Mouse (Mus musculus): ENCODE measurements at regions not wholly inside any gene's neighbourhood (a gene's known extent, or its start where the extent isn't known, plus 50 kb on each side); places are given as distances from the start of the nearest gene placed in this dataset.

DNA sequence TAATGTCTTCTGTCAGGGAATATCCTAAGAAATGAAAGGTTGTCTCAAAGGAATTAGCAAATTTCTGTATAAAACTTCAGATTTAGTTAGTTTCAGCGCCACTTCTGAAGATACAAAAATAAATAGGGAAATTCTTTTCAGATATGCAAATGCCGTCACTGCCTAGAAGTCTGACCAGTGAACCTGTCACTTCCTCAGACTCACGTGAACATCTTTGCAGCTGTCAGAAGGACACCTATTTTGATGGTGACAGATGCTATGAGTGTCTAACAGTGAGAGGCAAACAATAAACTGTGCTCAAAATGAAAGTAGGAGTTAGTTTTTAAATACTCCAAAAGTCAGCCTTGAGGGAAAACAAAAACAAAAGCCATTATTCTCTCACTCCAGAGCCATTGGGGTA is 57.5 kb upstream of the Igf1r start:
- DNase-seq (ENCODE audit: low read depth, low spot score): no peak

DNA sequence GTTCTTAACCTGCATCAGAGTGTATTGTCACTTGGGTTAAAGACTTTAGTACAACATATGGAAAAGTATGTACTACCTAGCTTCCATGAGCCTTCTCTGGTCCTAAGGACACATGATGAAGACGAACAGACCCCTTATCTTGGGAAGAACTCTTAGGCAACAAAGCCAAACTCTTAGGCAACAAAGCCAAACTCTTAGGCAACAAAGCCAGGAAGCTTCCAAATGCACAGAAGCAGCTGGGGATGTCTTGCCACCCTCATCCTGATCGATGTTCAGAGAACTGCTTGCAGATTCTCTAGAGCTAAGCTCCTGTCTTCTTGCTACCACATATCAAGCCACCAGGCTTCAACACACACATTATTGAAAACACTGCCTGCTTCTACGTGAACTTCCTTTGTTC is 59.7 kb upstream of the Igf1r start:
- DNase-seq (ENCODE audit: low read depth, low spot score): no peak

DNA sequence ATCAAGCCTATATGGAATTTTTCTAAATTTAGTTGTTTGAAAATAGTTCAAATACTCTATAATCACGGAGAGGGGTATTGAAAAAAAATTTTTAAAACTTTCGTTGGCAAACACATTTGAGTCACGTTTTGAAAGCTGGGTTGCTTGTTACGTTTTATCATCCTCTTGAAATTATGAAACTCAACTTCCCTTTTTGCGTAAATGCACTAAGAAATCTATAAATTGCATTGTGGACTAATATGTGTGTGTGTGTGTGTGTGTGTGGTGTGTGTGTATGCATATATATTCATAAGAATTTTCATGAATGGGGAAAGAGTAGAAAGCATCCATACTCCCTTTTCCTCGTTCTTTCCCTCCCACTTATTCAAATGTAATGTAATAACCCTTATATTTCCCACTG is 69.6 kb upstream of the Igf1r start:
- no peak for DNase-seq (ENCODE audit: low read depth, low spot score)

DNA sequence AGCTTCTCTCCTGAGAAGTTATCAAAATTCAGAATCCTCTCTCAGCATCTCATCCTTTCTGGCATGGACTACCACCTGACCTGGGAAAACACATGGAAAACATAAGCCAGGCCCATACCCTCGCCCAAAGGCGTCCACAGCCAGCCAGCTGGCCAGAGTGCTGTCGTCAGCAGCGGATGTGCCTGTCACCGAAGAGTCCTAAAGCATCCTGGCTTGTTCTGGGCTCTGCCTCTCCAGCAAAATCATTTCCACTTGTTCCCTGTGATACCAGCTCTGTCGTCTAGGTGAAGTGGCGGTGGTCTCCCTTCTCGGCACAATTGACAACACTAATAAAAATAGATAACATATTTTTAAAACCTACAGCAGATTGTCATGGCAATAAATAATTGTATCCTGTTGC is 70.0 kb upstream of the Igf1r start:
- DNase-seq (ENCODE audit: low read depth, low spot score): no peak

DNA sequence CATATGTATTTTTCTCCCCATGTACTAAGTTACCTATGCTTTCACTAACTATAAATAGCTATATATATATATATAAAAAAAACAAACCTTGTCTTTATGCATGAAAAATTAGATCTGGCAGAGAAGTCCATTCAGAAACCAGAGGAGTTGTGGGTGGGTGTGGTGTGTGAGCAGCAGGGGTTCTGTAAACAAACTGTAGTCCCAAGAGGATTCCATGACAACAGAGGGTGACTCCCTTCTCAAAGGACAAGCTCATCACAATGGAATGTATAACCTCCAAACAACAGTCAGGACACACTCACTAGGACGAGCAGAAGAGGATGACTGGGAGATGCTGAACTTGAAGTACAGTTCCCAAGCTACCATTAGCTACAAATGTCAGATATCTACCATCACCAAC is 74.4 kb upstream of the Igf1r start:
- peak; percentile 69 for DNase-seq (ENCODE audit: low read depth, low spot score)

DNA sequence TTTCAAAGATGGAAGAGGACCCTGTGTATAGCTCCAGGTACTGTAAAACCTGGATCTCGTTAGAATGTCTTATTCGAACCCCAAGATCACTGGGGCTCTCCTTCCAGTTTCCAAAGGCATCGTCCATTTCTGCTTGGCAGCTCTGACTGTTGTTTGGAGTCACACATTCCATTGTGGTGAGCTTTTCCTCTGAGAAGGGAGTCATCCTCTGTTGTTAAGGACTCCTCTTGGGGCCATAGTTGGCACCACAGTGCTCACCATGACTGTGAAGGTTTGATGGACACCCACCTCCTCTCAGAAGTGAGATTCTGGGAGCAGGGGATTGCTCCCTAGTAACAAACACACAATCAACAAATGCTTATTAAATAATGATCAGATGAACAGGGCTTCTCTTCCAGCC is 75.0 kb upstream of the Igf1r start:
- no peak for DNase-seq (ENCODE audit: low read depth, low spot score)

DNA sequence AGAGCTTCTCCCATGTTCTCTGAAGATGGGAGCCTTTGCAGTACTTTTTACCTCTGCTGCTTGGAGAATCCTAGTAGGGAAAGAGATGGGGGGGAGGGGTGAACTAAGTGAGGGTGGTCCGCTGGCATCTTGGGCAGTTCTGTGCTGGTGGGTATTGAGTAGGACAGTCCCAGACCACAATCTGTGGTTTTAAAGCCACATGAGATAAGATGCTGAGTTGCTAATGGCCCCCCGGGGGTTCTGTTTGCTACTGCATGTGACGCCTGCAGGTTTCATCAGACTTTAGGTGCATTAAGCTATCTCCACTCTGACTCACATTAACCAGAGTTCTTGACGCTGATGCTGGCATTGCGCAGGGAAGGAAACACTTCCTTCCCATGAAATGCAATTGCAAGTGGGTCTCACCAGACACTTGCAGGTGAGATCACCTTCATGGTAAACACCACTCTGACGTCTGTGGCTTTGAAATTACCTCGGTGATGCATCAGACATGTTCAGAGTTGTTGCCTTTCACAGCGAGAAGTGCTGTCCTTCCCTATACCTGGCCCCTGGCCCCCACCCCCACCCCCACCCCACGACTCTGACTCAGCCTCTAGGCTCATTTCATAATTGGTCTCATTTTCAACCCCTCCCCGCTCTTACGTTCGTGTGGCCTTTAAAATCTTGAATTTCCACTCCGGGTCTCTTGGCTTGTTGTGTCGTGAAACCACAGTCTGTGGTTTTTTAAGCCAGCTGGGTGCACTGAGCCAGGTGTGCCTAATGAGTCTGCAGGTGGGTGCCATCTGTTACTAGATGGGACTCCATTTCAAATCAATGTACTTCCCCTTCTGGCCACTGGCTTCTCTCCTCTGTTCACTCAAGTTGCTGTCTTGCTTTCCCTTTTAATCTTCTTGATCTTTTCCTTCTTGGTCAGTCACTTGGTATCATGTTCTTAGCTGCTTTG is 94.8 kb upstream of the Synm start:
- DNase-seq (ENCODE audit: low read depth, low spot score): no peak

DNA sequence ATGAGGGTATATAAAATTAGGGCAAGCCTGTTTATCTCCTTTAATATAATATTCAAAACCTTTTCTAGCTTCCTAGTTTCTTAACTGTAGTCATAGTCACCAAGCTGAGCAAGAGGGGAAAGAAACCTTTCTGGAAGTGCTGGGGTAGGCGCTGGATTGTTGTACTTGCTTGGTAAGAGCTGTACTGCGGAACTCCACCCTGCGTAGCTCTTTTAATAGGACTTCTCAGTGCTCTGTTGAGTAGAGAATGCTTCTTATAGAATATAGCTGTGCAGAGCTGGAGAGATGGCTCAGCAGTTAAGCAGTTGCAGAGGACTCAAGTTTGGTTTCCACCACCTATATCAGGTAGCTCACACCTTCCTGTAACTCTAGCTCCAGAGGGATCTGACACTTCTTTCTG is 93.3 kb upstream of the Synm start:
- DNase-seq (ENCODE audit: low read depth, low spot score): no peak

DNA sequence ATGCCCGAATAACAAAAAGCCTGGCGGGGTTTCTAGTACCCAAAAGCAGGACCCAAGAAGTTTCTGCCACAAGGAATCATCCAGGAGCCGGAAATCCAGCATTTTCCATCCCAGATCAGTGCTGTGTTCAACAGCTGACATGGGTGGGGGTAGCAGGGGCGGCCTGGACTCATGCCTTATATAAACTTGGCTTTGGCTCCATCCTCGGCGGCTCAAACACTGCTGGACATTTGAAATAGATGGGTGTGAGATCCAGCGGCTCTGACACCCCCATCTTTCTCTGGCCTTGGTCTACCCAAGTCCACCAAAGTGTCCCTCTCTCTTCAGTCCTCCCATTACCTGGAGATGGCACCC is 89.9 kb upstream of the Synm start:
- DNase-seq (ENCODE audit: low read depth, low spot score): no peak

DNA sequence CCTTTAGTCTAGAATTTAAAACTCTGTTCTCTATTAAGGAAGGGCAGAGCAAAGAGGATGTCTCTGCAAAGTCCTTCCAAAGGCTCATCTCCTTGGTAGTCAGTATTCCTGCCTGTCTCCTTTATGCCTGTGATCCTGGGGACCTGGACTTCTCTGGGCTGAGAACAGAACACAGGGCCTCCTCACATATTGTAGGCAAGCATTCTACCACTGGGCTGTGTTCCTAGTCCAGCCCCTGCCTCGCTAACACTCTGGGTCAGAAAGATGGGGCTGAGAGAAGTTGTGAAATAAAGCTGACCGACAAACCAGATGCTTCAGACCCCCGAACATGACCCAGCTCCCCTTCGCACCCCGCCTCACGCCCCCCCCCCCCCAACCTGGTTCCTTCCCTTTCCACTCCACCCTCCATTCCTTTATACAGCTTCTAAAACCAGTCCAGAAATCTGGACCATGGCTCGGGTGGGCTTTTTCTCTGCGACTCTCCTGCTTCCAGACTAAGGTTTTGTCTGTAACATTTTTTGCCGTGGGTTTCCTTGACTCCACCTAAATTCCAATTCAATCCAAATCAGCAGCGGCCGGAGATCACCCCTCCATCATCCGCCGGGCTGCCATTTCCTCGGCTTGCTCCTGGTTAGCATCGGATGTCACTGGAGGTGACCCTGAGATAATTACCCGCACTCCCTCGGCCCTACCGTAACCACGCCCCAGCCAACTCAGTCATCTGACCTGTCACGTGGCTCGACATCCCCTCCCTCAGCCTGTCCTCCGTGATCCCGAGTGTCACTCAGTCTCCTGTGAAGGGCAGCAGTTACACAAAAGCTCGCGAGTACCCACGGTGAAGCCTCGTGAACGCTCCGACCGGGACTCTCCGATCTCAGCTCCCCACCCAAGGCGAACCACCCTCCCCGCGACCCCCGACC is 89.3 kb upstream of the Synm start:
- DNase-seq (ENCODE audit: low read depth, low spot score): peak; percentile 91

DNA sequence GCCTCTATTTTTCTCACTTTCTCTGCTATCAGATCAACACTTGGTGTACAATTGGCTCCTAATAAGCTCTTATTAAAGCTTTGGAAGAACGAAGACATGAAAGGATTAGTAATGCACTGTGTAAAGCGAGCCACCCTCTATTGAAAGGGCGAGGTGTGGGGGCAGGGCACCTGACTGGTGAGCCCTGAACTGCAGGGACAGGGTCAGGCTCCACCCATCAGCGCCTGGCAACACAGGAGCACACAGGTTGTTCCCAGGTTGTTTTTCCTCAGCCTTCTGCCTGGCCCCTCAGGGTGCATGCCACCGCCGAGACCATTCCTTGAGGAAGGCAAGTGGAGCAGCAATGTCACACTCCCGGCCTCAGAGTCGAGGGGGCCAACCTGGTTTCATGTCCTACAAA is 87.3 kb upstream of the Synm start:
- peak; percentile 45 for DNase-seq (ENCODE audit: low read depth, low spot score)

DNA sequence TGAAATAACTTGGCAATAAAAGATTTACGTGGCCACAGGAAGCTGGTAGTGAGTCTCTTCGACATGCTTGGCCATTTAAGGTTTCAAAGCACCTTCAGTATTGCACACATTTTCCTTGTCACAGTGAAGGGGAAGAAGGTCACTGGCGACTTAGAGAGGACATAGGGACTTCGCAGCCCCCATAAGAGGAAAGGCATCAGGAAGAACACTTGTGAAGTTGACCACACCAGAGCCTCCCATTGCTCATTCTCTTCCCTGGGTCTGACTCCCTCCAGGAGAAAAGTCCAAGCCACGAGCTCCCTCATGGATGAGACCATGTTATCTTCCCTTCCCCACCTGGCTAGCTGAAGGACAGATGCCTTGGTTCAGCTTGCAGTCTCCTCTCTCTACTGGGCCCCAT is 77.4 kb upstream of the Synm start:
- DNase-seq (ENCODE audit: low read depth, low spot score): no peak

DNA sequence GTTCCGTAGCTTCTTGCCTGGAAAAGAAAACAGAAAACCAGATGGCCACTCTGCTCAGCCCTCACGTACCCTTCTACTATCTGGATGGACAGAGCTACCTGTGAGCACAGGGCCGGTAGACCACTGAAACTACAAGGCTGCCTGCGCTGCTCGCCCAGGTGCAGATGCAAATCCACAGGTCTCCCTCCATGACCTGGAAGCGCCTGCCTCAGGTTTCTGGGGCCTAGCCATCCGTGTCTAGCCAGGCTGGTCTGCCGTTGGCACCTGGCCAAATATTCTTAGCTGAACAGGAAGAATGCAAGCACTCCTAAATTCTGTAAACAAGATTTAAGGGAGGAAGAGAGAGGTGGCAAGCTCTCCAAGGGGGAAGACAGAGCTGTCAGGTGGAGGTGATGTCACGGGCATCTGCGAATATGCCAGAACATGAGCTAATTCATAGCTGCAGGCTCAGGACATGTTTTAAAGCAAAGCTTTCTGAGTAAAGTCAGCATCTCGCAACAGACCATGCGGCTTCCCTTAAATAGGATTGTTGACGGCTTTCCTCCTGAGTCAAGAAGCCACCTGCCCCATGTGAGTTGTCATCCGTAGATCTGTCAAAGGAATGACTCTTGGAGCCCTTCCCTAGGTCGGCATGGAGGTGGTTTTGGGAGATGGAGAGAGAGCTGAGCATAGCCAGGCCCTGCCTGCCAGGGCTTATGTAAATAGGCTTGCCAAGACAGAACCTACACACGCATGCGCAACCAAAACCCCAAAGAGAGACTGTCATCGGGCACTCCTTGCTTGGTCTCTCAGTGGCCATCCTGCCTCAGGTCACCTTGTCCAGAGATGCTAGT is 76.8 kb upstream of the Synm start:
- DNase-seq (ENCODE audit: low read depth, low spot score): no peak

DNA sequence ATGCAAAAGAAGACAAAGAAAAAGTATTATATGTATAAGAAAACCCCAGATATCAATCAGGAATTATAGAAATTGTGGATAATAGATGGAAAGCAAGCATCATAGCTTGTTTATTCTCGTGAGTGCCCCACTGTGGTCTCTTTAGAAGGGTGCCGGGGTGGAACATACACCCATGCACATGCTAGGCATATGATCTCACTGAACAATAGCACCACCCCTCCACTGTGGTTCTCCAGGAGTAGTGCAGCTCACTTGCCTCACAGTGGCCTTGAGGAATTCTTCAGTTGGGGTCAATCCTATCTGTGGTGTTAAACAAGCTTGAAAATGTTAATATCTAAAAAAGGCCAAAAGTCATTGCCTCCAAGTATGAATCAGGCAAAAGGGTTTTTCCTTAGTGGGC is 72.2 kb upstream of the Synm start:
- peak; percentile 38 for DNase-seq (ENCODE audit: low read depth, low spot score)

DNA sequence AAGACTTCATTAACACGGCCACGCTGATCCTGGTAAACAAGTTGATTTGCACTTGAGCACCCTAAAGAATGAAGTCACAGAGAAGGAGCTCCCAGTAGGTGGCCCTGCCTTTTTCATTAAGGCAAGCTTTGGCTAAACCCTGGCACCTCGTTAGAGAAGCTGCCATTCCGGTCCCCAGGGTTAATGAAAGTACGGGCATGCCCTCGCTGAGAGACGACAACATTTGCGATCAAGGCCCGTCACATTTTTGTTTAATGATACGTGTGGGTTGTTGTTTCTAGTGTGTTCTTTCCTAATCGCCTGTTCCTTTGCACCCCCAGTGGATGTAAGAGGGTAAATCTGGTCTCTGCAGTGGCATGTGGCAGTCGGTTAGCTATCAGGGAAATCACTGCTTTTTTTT is 67.8 kb upstream of the Synm start:
- no peak for DNase-seq (ENCODE audit: low read depth, low spot score)

DNA sequence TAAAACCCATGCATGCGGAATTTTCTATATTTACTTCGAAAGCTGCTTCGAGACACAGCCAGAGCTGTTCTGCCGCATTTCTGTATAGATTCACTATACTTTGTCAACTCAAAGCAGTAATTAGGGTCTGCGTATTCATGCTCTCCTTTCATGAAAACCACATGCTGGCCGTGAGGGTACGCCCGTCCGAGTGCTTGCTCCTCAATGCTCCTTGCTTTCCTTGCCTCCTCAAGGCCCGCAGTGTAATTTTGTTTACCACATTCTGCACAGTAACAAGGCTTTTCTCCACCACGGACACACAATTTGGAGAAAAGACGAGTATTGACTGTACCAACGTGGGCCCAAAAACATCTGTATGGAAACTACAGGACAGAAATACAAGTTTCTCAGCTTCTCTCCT is 67.4 kb upstream of the Synm start:
- no peak for DNase-seq (ENCODE audit: low read depth, low spot score)

DNA sequence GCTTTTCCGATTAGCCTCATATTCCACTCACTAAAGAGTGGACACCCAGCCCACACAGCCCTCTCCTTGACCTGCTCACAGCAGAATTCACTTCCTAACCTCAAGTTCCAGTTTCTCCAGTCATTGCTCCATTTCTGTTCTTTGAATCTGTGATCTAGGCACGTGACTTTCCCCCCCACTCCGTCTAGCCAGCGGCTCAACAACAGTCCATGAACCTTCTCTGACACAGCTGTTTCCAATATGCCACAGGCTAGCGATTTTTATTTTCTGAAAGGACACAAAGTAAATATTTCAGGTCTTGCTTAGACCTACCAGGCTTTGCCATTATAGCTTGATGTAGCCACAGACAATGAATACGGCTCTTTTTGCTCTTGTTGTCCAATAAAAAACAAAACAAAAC is 66.8 kb upstream of the Synm start:
- DNase-seq (ENCODE audit: low read depth, low spot score): no peak

DNA sequence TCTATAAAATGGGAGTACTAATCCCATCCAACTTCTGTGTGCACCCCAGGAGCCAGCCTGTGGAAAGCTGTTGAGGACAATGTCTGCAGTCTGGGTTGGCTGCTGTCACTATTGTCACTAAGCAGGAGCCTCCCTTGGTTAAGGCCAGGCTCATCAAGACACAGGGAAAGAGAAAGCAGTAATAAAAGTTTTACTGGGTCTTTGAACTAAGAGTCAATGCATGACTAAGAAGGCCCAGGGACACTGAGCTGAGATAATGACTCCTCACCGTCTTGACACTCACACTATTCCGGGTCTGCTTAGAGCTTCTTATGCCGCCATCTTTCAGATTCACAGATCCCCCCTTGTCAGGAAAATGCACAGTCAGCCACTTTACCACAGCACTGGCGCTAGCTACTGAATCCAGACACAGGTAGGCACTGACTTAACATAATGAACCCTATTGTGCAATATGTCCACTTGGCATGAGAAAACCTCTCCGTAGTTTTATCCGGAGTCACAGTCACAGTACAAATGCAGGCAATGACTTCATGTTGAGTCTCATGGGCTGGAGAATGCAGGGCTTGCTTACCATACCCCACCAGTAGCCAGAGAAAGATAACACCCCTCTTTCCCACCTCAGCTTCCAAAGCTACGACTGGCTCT is 66.2 kb upstream of the Synm start:
- no peak for DNase-seq (ENCODE audit: low read depth, low spot score)

DNA sequence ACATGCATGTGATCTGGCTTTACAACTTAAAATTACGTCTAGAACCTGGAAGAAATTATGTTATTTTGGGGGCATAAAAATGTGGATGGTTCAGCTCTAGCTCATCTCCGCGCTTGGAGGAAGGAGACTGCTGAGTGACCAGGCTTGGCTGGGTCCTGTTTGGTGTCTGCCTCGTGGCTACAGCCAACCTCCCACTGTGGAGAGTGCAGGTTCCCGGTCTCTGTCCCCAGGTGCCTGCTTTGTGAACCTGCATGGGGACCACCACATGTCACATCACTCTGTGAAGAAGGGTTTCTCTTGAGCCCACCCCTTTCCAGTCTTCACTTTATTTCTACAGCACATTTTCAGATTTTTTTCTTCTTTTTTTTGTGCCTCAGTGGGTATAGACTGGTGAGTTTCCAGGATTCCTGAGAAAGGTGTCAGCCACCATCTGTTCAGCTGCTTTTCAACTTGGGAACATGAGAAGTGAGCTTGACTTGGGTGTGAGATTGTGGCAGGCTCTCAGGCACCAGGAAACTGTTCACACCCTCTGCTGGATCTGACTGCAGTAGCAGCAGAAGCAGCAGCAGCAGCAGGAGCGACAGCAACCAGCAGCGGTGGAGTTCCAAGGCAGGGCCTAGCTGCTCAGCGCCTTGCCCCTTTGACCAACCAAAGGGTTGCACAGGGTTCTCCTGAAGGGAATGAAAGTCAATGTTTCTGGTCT is 64.6 kb upstream of the Synm start:
- DNase-seq (ENCODE audit: low read depth, low spot score): no peak

DNA sequence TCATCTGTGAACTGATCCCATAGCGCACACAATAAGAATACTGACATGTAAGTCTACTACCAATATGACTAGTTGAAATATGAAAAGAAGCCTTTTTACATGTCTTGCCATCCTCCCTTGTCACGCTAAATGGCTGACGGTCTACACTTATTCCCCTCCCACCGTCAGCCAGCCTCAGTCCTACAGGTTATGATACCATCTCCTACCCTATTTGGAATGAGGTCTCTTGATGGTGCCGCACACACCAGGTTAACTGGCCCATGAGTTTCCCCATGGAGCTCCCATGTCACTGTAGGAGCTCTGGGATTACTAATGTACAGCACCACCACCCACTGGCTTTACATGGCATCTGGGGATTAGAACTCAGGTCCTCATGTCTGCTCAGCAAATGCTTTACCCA is 60.0 kb upstream of the Synm start:
- no peak for DNase-seq (ENCODE audit: low read depth, low spot score)

DNA sequence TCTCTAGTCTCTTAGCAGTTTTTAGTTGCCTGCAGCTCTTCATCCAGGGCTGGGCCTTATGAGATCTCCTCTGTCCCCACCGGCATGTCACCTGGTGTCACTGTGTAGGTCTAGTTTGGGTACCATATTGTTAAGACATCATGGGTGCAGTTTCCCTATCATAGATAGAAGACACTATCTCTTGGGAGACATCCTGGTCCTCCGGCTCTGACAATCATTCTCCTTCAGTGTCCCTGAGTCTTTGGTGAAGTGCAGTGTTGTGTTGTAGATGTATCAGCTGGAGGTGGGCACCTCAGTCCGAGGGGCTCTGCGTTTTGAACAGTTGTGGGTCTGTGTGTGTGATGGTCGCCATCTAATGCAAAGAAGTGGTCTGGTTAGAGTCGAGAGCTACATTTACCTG is 58.0 kb upstream of the Synm start:
- no peak for DNase-seq (ENCODE audit: low read depth, low spot score)
